Mouse (Mus musculus): ENCODE data around the gene Tcl1b1. TPM values are rescaled to one million over a fixed set of nuclear protein-coding genes. Genes with fewer than 3 reads are reported as not detected.
"Not testable (repeated sequence)": the region's sequence is repeated elsewhere in the genome, so short reads cannot be mapped to it uniquely, and the experiment has no call there.

The Tcl1b1 gene
- total RNA-seq, 2 experiments from 2014 or later: not detected

GRCm38 (mm10) chr12:105181040-105181644, 21.7 kb downstream of the Tcl1b1 start:
- DNase-seq (ENCODE audit: low spot score); intact Hi-C loops (cut with DNase I): not testable (repeated sequence)

GRCm38 (mm10) chr12:105188980-105189379, 29.5 kb downstream of the Tcl1b1 start:
- intact Hi-C loops (cut with DNase I); DNase-seq (ENCODE audit: low spot score): not testable (repeated sequence)

- intact Hi-C loops (cut with DNase I); DNase-seq (ENCODE audit: low spot score): not testable (repeated sequence)
Observed at GRCm38 (mm10) chr12:105190743-105191142, 31.3 kb downstream of the Tcl1b1 start, which contains the start of gene Tcl1b3. Gene Tcl1b3, plus strand, starts transcription at chr12:105191043.

- intact Hi-C loops (cut with DNase I); DNase-seq (ENCODE audit: low spot score): not testable (repeated sequence)
Observed at GRCm38 (mm10) chr12:105199684-105200497, 40.4 kb downstream of the Tcl1b1 start.

GRCm38 (mm10) chr12:105201657-105202056, 42.2 kb downstream of the Tcl1b1 start, which contains the start of gene Tcl1b4:
Gene Tcl1b4, plus strand, starts transcription at chr12:105201957.
- DNase-seq (ENCODE audit: low spot score); intact Hi-C loops (cut with DNase I): not testable (repeated sequence)

- no peak for DNase-seq (ENCODE audit: low spot score)
- intact Hi-C loops (cut with DNase I): no loop called here
Observed at GRCm38 (mm10) chr12:105207071-105207470, 47.6 kb downstream of the Tcl1b1 start.

- intact Hi-C loops (cut with DNase I): no loop called here
- no peak for DNase-seq (ENCODE audit: low spot score)
Observed at GRCm38 (mm10) chr12:105208441-105208840, 49.0 kb downstream of the Tcl1b1 start.

GRCm38 (mm10) chr12:105209231-105209630, 49.7 kb downstream of the Tcl1b1 start:
- intact Hi-C loops (cut with DNase I): no loop called here
- no peak for DNase-seq (ENCODE audit: low spot score)

Other genes starting within 250 kb of the Tcl1b1 start
- gene Syne3, start 149.9 kb upstream of the Tcl1b1 start, total RNA-seq (2021): 1 to 10 TPM; 6.2 to 7.1 TPM
- 10 to 100 TPM; 95.9 to 99.0 TPM for gene Glrx5, start 127.0 kb upstream of the Tcl1b1 start, total RNA-seq (2021)
- gene Tcl1b2, start 13.7 kb upstream of the Tcl1b1 start, total RNA-seq (2021): not detected
- gene Tcl1b5, start 16.7 kb downstream of the Tcl1b1 start, total RNA-seq (2021): not detected
- gene Tcl1b3, start 31.4 kb downstream of the Tcl1b1 start, total RNA-seq (2021): not detected
- gene Tcl1b4, start 42.3 kb downstream of the Tcl1b1 start, total RNA-seq (2021): not detected
- gene Tcl1, start 63.1 kb downstream of the Tcl1b1 start, total RNA-seq (2021): not detected
- not detected for gene Tunar, start 174.2 kb downstream of the Tcl1b1 start, total RNA-seq (2021)